Mouse (Mus musculus) cerebellum, adult 2 months (tissue): Measurements from ENCODE around the gene Ngef.

ENCODE experiments used
- CTCF ChIP-seq: fragments of 200-500 bp; IDR thresholded peaks from 2 replicates; pipeline ENCODE4 v1.5.1; 2011; ENCODE audit warnings: low read depth, mild to moderate bottlenecking, control low read depth, low read length, moderate library complexity, borderline replicate concordance; ENCODE audit not compliant: insufficient read depth
- POLR2A ChIP-seq: fragments of 200-500 bp; IDR thresholded peaks from 2 replicates; pipeline ENCODE4 v1.6.1; 2011; ENCODE audit warnings: low read length, control low read depth, borderline replicate concordance; ENCODE audit not compliant: insufficient read depth

GRCm38 (mm10) chr1:87467469-87467868 is 106.2 kb downstream of the Ngef start:
- TF ChIP-seq POLR2A: no peak
- TF ChIP-seq CTCF: no peak
